17 mouse cellular contexts compared by ENCODE assay signal in genomic region chr5:73401341-73401740, GRCm38 (mm10). TPM values are rescaled to one million over a fixed set of nuclear protein-coding genes. Genes with fewer than 3 reads are reported as not detected.
A peak's percentile ranks its signal among the peaks of the same experiment; 100 is the strongest.
DNase-seq lines count a peak whose midpoint lies in the region; ATAC-seq lines count a peak whose summit lies in the region.
"Had no signal": no experiment of that assay in that cellular context is flagged by ENCODE, and none has a peak within 500 bp of the region (broad histone marks: within the 10 kb centered on the region; RNA-seq: fewer than 3 reads in every experiment).

No protein-coding gene starts in this region.

- ATAC-seq in inflammation-experienced regulatory T-cells, adult 6 months, result peak; percentile 62
- ATAC-seq: forebrain, postnatal 0 days; liver, postnatal 0 days had no signal

- peak; percentile 28 for DNase-seq in gastrocnemius, postnatal 25 days
- no peak for DNase-seq in gastrocnemius, postnatal 10 days
- peak; percentile 8 for DNase-seq in lung, postnatal 25 days (ENCODE audit: low spot score)
- no peak for DNase-seq in lung, postnatal 10 days
- peak; percentile 75 for DNase-seq in NIH3T3 (ENCODE audit: low read depth)
- DNase-seq in kidney, adult 8-10 months, result no peak
- DNase-seq in adrenal gland, postnatal 14 days, result no peak
- DNase-seq: cerebellum, adult 2 months; forebrain, postnatal 0 days; kidney, adult 11 months; kidney, postnatal 14 days; layer of hippocampus, adult 9-11 months; liver, postnatal 0 days had no signal

RNA-seq across cellular contexts. Expression of gene Cwh43, which starts 4.5 kb away (rescaled TPM):
- not detected for total RNA-seq in gastrocnemius, postnatal 25 days (2021)
- total RNA-seq in gastrocnemius, postnatal 10 days (2021), result not detected
- polyA plus RNA-seq in inflammation-experienced regulatory T-cells, adult 6 months (2017; shearing (Covaris generic)), result not detected
- total RNA-seq in adrenal gland, postnatal 14 days (2021), result not detected in 2 replicates
- total RNA-seq: CH12.LX; monocyte, adult 5-6 weeks had no signal
- polyA plus RNA-seq: heart, embryonic 13.5 days; liver, postnatal 0 days had no signal

Comparison
In these comparisons a context has a peak if more than half of its experiments do, and no peak if none do; other contexts are left out.
1. DNase-seq: peak in gastrocnemius, postnatal 25 days (single experiment), lung, postnatal 25 days (single experiment) and NIH3T3 (single experiment); none in gastrocnemius, postnatal 10 days (single experiment), lung, postnatal 10 days (single experiment), kidney, adult 8-10 months (0 of 2) and adrenal gland, postnatal 14 days (single experiment).